Mouse (Mus musculus) heart, embryonic 13.5 days (tissue): ENCODE data around the gene Gp5. TPM values are rescaled to one million over a fixed set of nuclear protein-coding genes. Genes with fewer than 3 reads are reported as not detected.
"Not testable (repeated sequence)": the region's sequence is repeated elsewhere in the genome, so short reads cannot be mapped to it uniquely, and the experiment has no call there.

Source experiments
- ATAC-seq: fragments of 200-750 bp; cut with Nextera tagmentation; 2 replicates; pipeline ENCODE4 v1.8.0; 2017; ENCODE audit warnings: moderate TSS enrichment; ENCODE audit not compliant: insufficient number of reproducible peaks, low FRiP score, low TSS enrichment; ENCODE audit errors: extremely low read depth
- H3K27ac ChIP-seq: fragments of 300-500 bp; sonication (generic); replicated peaks from 2 replicates; pipeline ENCODE4 v1.5.1; 2015; ENCODE audit warnings: moderate library complexity, mild to moderate bottlenecking, inconsistent platforms
- H3K27me3 ChIP-seq: fragments of 300-500 bp; sonication (generic); replicated peaks from 2 replicates; pipeline ENCODE4 v1.6.1; 2015; ENCODE audit warnings: mild to moderate bottlenecking, inconsistent platforms
- H3K36me3 ChIP-seq: fragments of 300-500 bp; sonication (generic); 2 replicates; pipeline ENCODE4 v1.6.1; 2015; ENCODE audit warnings: mild to moderate bottlenecking, inconsistent platforms
- H3K4me1 ChIP-seq: fragments of 300-500 bp; sonication (generic); 2 replicates; pipeline ENCODE4 v1.6.1; 2015; ENCODE audit warnings: inconsistent platforms
- H3K4me2 ChIP-seq: fragments of 300-500 bp; sonication (generic); 2 replicates; pipeline ENCODE4 v1.6.1; 2015; ENCODE audit warnings: inconsistent platforms, mild to moderate bottlenecking, moderate library complexity
- H3K4me3 ChIP-seq: fragments of 300-500 bp; sonication (generic); 2 replicates; pipeline ENCODE4 v1.5.1; 2015; ENCODE audit warnings: moderate library complexity, mild to moderate bottlenecking, inconsistent platforms
- H3K9ac ChIP-seq: fragments of 300-500 bp; sonication (generic); 2 replicates; pipeline ENCODE4 v1.6.1; 2015; ENCODE audit warnings: inconsistent platforms, mild to moderate bottlenecking, moderate library complexity
- H3K9me3 ChIP-seq: fragments of 300-500 bp; sonication (generic); 2 replicates; pipeline ENCODE4 v1.6.1; 2016; ENCODE audit warnings: inconsistent platforms
- WGBS: fragments of 180-500 bp; shearing (Covaris S2); methylation state at CpG from one replicate; pipeline ENCODE4 v1.1.7; 2015; ENCODE audit warnings: mixed read lengths; 5-methylcytosine and 5-hydroxymethylcytosine counted together
- polyA plus RNA-seq: library from polyadenylated mRNA; unstranded; fragments of >200 nt; fragmentation: Nextera tagmentation; extraction: Ambion mirVana; gene quantifications from 2 replicates; pipeline ENCODE4 v1.2.1, GENCODE M21; 2015

Gp5 gene
- polyA plus RNA-seq = 1.8 and 2.4 TPM in 2 replicates

DNA sequence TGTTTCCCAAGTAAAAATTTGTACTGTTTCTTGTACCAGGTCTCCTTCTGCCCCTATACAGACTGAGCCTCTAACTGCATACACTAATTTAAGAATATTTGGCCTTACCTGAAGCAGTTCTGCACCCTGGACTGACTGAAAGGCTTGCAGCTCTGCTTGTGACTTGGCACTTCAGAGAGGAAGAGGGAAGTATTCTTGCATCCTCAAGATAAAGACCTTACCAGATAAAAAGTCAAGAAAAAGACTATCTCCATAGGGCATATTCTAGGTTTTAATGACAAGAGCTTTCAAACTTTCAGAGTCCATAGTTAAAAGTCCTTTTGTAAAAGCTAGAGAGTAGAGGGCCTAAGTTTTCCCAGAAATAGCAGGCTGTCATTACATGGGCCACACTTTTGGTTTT, at the start of gene Gp5:
Gp5 (minus strand) TSS at position 133 of the 400 bp plus-strand sequence.
- Histone ChIP-seq H3K4me2 (peak within 1 kb of the TSS; percentile 99), H3K9ac (peak within 1 kb of the TSS; percentile 76; the same call in 1 of the 2 replicates), H3K4me3 (peak within 1 kb of the TSS; percentile 68), H3K4me1 (peaks cover 20% of the 10 kb centered on the region), H3K36me3 (peaks cover 11% of the 10 kb centered on the region), H3K9me3 (no peaks in the 10 kb centered on the region), H3K27ac (no peak within 1 kb of the TSS), H3K27me3 (peaks cover 65% of the 10 kb centered on the region)
- no peak for ATAC-seq

- not testable (repeated sequence) for H3K27ac ChIP-seq, H3K9me3 ChIP-seq, H3K4me3 ChIP-seq, H3K9ac ChIP-seq, H3K4me1 ChIP-seq, H3K4me2 ChIP-seq, ATAC-seq, H3K27me3 ChIP-seq
- 90% methylated on average over 11 of the region's 11 CpGs for WGBS
- peaks cover 56% of the 10 kb centered on the region for H3K36me3 ChIP-seq
Measured at GRCm38 (mm10) chr16:30353489-30353888, 42.9 kb upstream of the Gp5 start.

DNA sequence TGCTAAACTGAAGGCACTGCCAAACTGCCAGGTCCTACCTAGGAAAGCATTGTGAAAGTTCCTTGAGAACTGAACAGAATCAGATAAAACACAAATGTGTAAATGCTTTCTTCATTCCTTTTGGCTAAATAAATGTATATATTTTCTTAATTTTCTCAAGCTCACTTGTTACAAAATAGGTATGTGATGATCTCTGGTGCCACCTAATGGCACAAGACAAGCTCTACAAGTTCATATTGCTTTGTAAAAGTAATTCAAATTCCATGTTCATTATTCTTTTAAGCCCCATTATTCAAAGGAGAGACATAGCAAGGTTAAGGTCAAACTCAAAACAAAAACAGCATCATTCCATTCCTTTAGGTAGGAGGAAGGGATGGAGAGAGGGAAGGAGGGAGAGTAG, 3.7 kb upstream of the Gp5 start:
- H3K27ac ChIP-seq = no peak overlapping the region
- no peaks in the 10 kb centered on the region for H3K9me3 ChIP-seq
- H3K36me3 ChIP-seq = peaks cover 32% of the 10 kb centered on the region
- H3K4me1 ChIP-seq = peaks cover 8% of the 10 kb centered on the region
- peaks cover 29% of the 10 kb centered on the region for H3K27me3 ChIP-seq
- no peak overlapping the region for H3K4me3 ChIP-seq
- no peak overlapping the region for H3K9ac ChIP-seq
- no peak overlapping the region for H3K4me2 ChIP-seq
- ATAC-seq = no peak

DNA sequence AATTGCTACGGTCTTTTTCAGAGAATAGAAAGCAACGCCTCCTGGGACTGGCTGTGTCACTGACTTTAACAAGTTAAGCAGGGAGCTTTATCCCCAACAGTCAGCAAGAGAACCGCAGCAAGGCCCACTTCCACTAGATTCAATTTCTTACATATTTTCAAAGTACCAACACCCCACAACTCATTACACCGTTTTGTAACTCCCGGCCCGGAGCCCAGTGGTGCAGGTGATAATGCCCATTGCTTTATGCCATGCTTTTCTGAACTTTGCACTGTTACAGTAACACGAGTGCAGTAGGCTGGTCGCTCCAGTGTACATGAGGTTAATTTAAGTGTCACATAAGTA, 436 bp downstream of the Gp5 start:
- Histone ChIP-seq H3K27me3 (peaks cover 69% of the 10 kb centered on the region), H3K4me1 (peaks cover 20% of the 10 kb centered on the region), H3K36me3 (peaks cover 8% of the 10 kb centered on the region), H3K4me2 (0 out of 2 replicates have a peak overlapping the region, but pooled peaks have one; percentile 99), H3K27ac (no peak overlapping the region), H3K4me3 (no peak overlapping the region), H3K9me3 (no peaks in the 10 kb centered on the region), H3K9ac (no peak overlapping the region)
- ATAC-seq = no peak
- WGBS = 59% methylated on average over 8 of the region's 8 CpGs

DNA sequence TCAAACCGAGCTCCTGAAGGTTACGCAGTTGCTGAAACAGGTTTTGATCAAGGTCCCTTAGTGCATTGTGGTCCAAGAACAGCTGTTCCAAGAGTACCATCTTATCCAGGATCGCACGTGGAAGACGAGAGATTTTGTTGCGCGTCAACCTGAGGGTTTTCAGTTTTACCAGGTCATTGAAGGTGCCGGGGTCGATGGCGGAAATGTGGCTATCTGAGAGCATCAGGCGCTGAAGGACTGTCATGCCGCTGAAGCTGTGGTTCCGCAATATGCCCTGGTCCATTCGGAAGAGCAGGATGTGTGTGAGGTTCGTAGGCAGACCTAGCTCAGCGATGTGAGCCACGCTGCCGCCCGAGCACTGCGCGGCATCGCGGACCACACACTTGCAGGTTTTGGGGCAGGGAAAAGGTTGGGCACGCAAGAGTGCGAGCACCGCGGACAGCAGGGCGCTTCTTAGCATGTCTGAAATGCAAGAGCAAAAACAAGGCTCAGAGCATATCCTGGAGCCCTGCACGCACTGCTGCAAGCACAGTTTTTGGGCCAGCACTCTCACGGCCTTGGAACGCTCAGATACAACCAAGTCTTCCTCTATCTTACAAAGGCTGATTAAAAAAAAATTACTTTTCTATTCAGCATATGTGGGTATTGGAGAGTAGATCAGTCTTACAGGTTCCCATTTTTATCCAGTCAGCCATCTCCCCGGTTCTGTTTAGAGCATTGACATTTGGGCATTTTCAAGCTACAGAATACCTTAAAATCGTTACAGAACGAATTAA, 996 bp downstream of the Gp5 start:
- Histone ChIP-seq H3K4me2 (peak overlapping the region; percentile 99), H3K36me3 (peaks cover 2% of the 10 kb centered on the region), H3K9ac (peak overlapping the region; percentile 76; the same call in 1 of the 2 replicates), H3K27me3 (peaks cover 73% of the 10 kb centered on the region), H3K4me1 (peaks cover 20% of the 10 kb centered on the region), H3K27ac (no peak overlapping the region), H3K4me3 (peak overlapping the region; percentile 68), H3K9me3 (no peaks in the 10 kb centered on the region)
- 5% methylated on average over 34 of the region's 34 CpGs for WGBS
- ATAC-seq = no peak

GRCm38 (mm10) chr16:30308616-30309394, 1.8 kb downstream of the Gp5 start:
- H3K4me2 ChIP-seq = peak overlapping the region; percentile 99
- WGBS = under 1% methylated on average over 72 of the region's 72 CpGs
- H3K9me3 ChIP-seq = no peaks in the 10 kb centered on the region
- peak overlapping the region; percentile 76 for H3K9ac ChIP-seq
- peaks cover 81% of the 10 kb centered on the region for H3K27me3 ChIP-seq
- no peak for ATAC-seq
- H3K36me3 ChIP-seq = peaks cover 2% of the 10 kb centered on the region
- peaks cover 20% of the 10 kb centered on the region for H3K4me1 ChIP-seq
- no peak overlapping the region for H3K27ac ChIP-seq
- H3K4me3 ChIP-seq = peak overlapping the region; percentile 68

GRCm38 (mm10) chr16:30307961-30308615, 2.5 kb downstream of the Gp5 start:
- WGBS = 14% methylated on average over 29 of the region's 29 CpGs
- no peak for ATAC-seq
- peaks cover 88% of the 10 kb centered on the region for H3K27me3 ChIP-seq

DNA sequence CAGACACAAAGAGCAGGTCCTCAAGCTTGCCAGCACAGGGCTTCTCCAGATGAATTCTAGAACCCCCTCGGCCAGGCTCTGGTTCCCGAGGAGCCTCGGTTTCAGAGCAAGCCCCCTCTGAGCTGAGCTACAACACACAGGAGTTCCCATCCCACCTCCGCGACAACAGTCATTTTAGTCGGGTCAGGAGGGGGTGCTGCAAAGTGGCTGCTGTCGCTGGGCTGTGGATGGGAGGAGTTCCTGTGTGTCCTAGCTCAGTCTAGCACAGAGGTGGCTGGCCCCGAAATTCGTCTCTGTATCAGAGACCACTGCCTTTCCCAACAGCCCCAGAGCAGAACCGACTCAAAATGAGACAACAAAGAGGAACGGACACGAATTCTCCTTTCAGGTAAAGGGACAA, 3.3 kb downstream of the Gp5 start:
- Histone ChIP-seq H3K4me1 (peaks cover 20% of the 10 kb centered on the region), H3K9ac (no peak overlapping the region), H3K27ac (no peak overlapping the region), H3K36me3 (no peaks in the 10 kb centered on the region), H3K9me3 (no peaks in the 10 kb centered on the region), H3K4me2 (no peak overlapping the region), H3K4me3 (no peak overlapping the region), H3K27me3 (peaks cover 94% of the 10 kb centered on the region)
- no peak for ATAC-seq
- 45% methylated on average over 12 of the region's 12 CpGs for WGBS

More at GRCm38 (mm10) chr16:30307961-30308615, 2.5 kb downstream of the Gp5 start:
- H3K4me1 ChIP-seq = peaks cover 20% of the 10 kb centered on the region
- H3K4me3 ChIP-seq = peak overlapping the region; percentile 68
- peaks cover 2% of the 10 kb centered on the region for H3K36me3 ChIP-seq
- H3K9ac ChIP-seq = peak overlapping the region; percentile 76
- no peaks in the 10 kb centered on the region for H3K9me3 ChIP-seq
- H3K4me2 ChIP-seq = peak overlapping the region; percentile 99
- H3K27ac ChIP-seq = no peak overlapping the region

- no peak for ATAC-seq
- no peak overlapping the region for H3K9ac ChIP-seq
- H3K4me2 ChIP-seq = no peak overlapping the region
- peaks cover 96% of the 10 kb centered on the region for H3K27me3 ChIP-seq
- no peaks in the 10 kb centered on the region for H3K36me3 ChIP-seq
- H3K4me1 ChIP-seq = peaks cover 20% of the 10 kb centered on the region
- no peak overlapping the region for H3K4me3 ChIP-seq
- no peak overlapping the region for H3K27ac ChIP-seq
- 77% methylated on average over 4 of the region's 4 CpGs for WGBS
- no peaks in the 10 kb centered on the region for H3K9me3 ChIP-seq
Measured at GRCm38 (mm10) chr16:30306102-30306501, 4.5 kb downstream of the Gp5 start.

- no peaks in the 10 kb centered on the region for H3K36me3 ChIP-seq
- no peaks in the 10 kb centered on the region for H3K9me3 ChIP-seq
- peaks cover 12% of the 10 kb centered on the region for H3K4me1 ChIP-seq
- 50% methylated on average over 5 of the region's 5 CpGs for WGBS
- H3K9ac ChIP-seq = no peak overlapping the region
- ATAC-seq = no peak
- no peak overlapping the region for H3K4me3 ChIP-seq
- H3K27ac ChIP-seq = no peak overlapping the region
- H3K4me2 ChIP-seq = no peak overlapping the region
- peaks cover 89% of the 10 kb centered on the region for H3K27me3 ChIP-seq
Measured at GRCm38 (mm10) chr16:30304236-30304635, 6.3 kb downstream of the Gp5 start.

GRCm38 (mm10) chr16:30303411-30303810, 7.2 kb downstream of the Gp5 start:
- WGBS = 76% methylated on average over 2 of the region's 2 CpGs
- ATAC-seq = no peak

More at GRCm38 (mm10) chr16:30303411-30303810, 7.2 kb downstream of the Gp5 start:
- Histone ChIP-seq H3K9ac (no peak overlapping the region), H3K36me3 (no peaks in the 10 kb centered on the region), H3K4me1 (peaks cover 4% of the 10 kb centered on the region), H3K9me3 (no peaks in the 10 kb centered on the region), H3K27me3 (peaks cover 81% of the 10 kb centered on the region), H3K4me3 (no peak overlapping the region), H3K27ac (no peak overlapping the region), H3K4me2 (no peak overlapping the region)
